Mouse (Mus musculus) lung, embryonic 14.5 days (tissue): ENCODE measurements around the gene Fam78b. TPM values are rescaled to one million over a fixed set of nuclear protein-coding genes. Genes with fewer than 3 reads are reported as not detected.

ENCODE experiments used
- ATAC-seq: fragments of 200-750 bp; cut with Nextera tagmentation; 2 replicates; pipeline ENCODE4 v1.8.0; 2017; ENCODE audit warnings: mild to moderate bottlenecking, moderate TSS enrichment, moderate library complexity; ENCODE audit not compliant: insufficient read depth
- DNase-seq: peaks from one replicate; pipeline ENCODE4 v3.0.0-alpha.2; 2015
- H3K27ac ChIP-seq: fragments of 300-500 bp; sonication (generic); 2 replicates; pipeline ENCODE4 v1.5.1; 2014; ENCODE audit warnings: low read depth, mild to moderate bottlenecking, moderate library complexity
- H3K27me3 ChIP-seq: fragments of 300-500 bp; sonication (generic); 2 replicates; pipeline ENCODE4 v1.6.1; 2014; ENCODE audit warnings: low read length, control low read depth; ENCODE audit not compliant: insufficient read depth
- H3K36me3 ChIP-seq: fragments of 300-500 bp; sonication (generic); 2 replicates; pipeline ENCODE4 v1.6.1; 2014; ENCODE audit warnings: control low read depth; ENCODE audit not compliant: insufficient read depth
- H3K4me1 ChIP-seq: fragments of 300-500 bp; sonication (generic); 2 replicates; pipeline ENCODE4 v1.6.1; 2014; ENCODE audit warnings: antibody characterized with exemption, control low read depth; ENCODE audit not compliant: insufficient read depth
- H3K4me2 ChIP-seq: fragments of 300-500 bp; sonication (generic); 2 replicates; pipeline ENCODE4 v1.6.1; 2014; ENCODE audit warnings: mild to moderate bottlenecking
- H3K4me3 ChIP-seq: fragments of 300-500 bp; sonication (generic); 2 replicates; pipeline ENCODE4 v1.5.1; 2014; ENCODE audit warnings: low read depth, low read length
- H3K9ac ChIP-seq: fragments of 300-500 bp; sonication (generic); 2 replicates; pipeline ENCODE4 v1.6.1; 2014
- H3K9me3 ChIP-seq: fragments of 300-500 bp; sonication (generic); 2 replicates; pipeline ENCODE4 v1.6.1; 2016; ENCODE audit warnings: low read depth, low read length, control low read depth
- CTCF ChIP-seq: IDR thresholded peaks from 2 replicates; pipeline ENCODE4 v1.5.1; 2016; ENCODE audit warnings: antibody characterized with exemption, low read depth
- WGBS: fragments of 180-500 bp; shearing (Covaris S2); extraction: QIAGEN DNeasy Blood & Tissue Kit; methylation state at CpG from one replicate; pipeline ENCODE4 v1.1.7; 2014; 5-methylcytosine and 5-hydroxymethylcytosine counted together
- polyA plus RNA-seq: library from polyadenylated mRNA; unstranded; fragments of >200 nt; fragmentation: Nextera tagmentation; extraction: Ambion mirVana; gene quantifications from 2 replicates; pipeline ENCODE4 v1.2.1, GENCODE M21; 2014

The Fam78b gene
- polyA plus RNA-seq, 1 experiment from 2014 or later, result 0.79 TPM

DNA sequence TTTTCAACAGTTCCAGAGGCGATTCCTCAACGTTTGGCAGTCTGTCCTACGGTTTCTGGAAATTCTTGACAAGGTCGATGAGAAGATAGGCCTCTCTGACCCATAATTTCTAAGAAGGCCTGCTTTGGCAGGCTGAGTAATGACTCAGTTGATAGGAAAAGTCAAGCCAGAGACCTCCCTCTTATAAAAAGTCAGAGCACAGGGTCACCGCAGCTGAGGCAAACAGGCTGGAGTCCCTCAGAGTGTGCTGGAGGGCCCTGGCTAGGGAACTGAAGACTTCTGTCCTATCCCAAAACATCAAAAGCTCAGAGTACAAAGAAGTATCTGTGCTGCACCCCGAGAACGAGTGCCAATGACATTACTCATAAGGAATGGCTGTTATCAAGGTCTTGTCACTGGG lies 4.4 kb upstream of the Fam78b start:
- no peaks in the 10 kb centered on the region for H3K9me3 ChIP-seq
- no peak overlapping the region for H3K9ac ChIP-seq
- no peaks in the 10 kb centered on the region for H3K4me1 ChIP-seq
- WGBS, result 40% methylated on average over 7 of the region's 7 CpGs
- TF ChIP-seq CTCF, result no peak
- H3K4me2 ChIP-seq, result no peak overlapping the region
- H3K4me3 ChIP-seq, result no peak overlapping the region
- H3K36me3 ChIP-seq, result no peaks in the 10 kb centered on the region
- no peak overlapping the region for H3K27ac ChIP-seq
- no peak for ATAC-seq
- H3K27me3 ChIP-seq, result peaks cover 8% of the 10 kb centered on the region
- no peak for DNase-seq

- H3K27ac ChIP-seq, result no peak overlapping the region
- no peaks in the 10 kb centered on the region for H3K9me3 ChIP-seq
- H3K9ac ChIP-seq, result peak overlapping the region; percentile 67
- H3K27me3 ChIP-seq, result peaks cover 25% of the 10 kb centered on the region
- DNase-seq, result peak; percentile 71
- no peaks in the 10 kb centered on the region for H3K4me1 ChIP-seq
- H3K4me3 ChIP-seq, result peak overlapping the region; percentile 71
- no peak for TF ChIP-seq CTCF
- H3K4me2 ChIP-seq, result peak overlapping the region; percentile 93
- peak; percentile 86 for ATAC-seq
- H3K36me3 ChIP-seq, result no peaks in the 10 kb centered on the region
- WGBS, result 0% methylated on average over 47 of the region's 76 CpGs
Observed at GRCm38 (mm10) chr1:167000529-167001173, 566 bp upstream of the Fam78b start.

- H3K4me3 ChIP-seq, result peak overlapping the region; percentile 71
- peak; percentile 11 for DNase-seq
- no peaks in the 10 kb centered on the region for H3K4me1 ChIP-seq
- peak overlapping the region; percentile 93 for H3K4me2 ChIP-seq
- H3K9me3 ChIP-seq, result no peaks in the 10 kb centered on the region
- H3K9ac ChIP-seq, result no peak overlapping the region
- peaks cover 25% of the 10 kb centered on the region for H3K27me3 ChIP-seq
- no peak for ATAC-seq
- H3K36me3 ChIP-seq, result no peaks in the 10 kb centered on the region
- 1% methylated on average over 30 of the region's 30 CpGs for WGBS
- TF ChIP-seq CTCF, result no peak
- H3K27ac ChIP-seq, result no peak overlapping the region
Observed at GRCm38 (mm10) chr1:167001844-167002485, 748 bp downstream of the Fam78b start.

DNA sequence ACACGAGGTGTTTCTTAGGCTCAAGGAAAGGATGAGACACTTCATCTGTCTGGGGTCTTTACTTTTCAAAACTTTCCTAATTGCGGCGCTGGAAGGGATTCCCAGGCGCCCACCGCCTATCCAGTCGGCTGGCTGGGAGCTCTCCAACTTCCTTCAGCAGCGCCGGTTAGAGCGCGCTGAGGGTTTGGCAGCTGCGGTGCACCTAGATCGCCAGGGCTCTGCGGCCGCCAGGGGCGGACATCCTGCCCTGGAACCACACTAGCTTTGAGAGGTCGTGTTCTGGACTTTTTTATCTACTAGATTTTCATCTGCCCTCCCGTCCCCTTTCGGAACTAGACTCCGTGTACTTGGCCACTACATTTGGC lies 1.3 kb downstream of the Fam78b start:
- Histone ChIP-seq H3K36me3 (no peaks in the 10 kb centered on the region), H3K4me1 (no peaks in the 10 kb centered on the region), H3K27me3 (peaks cover 25% of the 10 kb centered on the region), H3K4me2 (peak overlapping the region; percentile 93), H3K27ac (no peak overlapping the region), H3K9ac (no peak overlapping the region), H3K4me3 (peak overlapping the region; percentile 71; the same call in 1 of the 2 replicates), H3K9me3 (no peaks in the 10 kb centered on the region)
- TF ChIP-seq CTCF, result peak; percentile 61
- 1% methylated on average over 19 of the region's 19 CpGs for whole genome bisulfite sequencing
- DNase-seq, result peak; percentile 85
- ATAC-seq, result no peak; the same call in 1 of the 2 replicates

- no peaks in the 10 kb centered on the region for H3K9me3 ChIP-seq
- H3K27ac ChIP-seq, result no peak overlapping the region
- H3K4me2 ChIP-seq, result no peak overlapping the region
- DNase-seq, result no peak
- ATAC-seq, result no peak
- no peak overlapping the region for H3K4me3 ChIP-seq
- H3K36me3 ChIP-seq, result no peaks in the 10 kb centered on the region
- no peaks in the 10 kb centered on the region for H3K4me1 ChIP-seq
- peaks cover 25% of the 10 kb centered on the region for H3K27me3 ChIP-seq
- 67% methylated on average over 2 of the region's 2 CpGs for WGBS
- no peak for TF ChIP-seq CTCF
- H3K9ac ChIP-seq, result no peak overlapping the region
Observed at GRCm38 (mm10) chr1:167004621-167005020, 3.4 kb downstream of the Fam78b start.

DNA sequence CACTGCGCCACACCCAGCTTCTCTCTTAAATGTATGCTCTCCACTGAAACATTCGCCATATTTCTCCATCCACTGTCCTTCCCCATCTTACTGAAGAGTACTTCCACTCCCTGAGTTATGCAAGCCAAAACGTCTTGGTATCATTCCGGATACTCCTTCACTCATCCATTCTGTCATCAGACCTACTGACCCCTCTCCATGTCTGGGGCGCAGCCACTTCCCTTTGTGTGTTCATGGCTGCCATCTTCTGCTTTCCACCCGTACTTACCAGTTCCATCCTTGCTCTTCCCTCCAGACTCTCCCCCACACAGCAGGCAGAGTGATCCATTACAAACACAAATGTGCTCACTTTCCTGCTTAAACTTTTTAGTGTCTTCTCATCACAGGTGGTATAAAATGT lies 6.1 kb downstream of the Fam78b start:
- Histone ChIP-seq H3K4me2 (no peak overlapping the region), H3K27me3 (peaks cover 11% of the 10 kb centered on the region), H3K4me1 (no peaks in the 10 kb centered on the region), H3K27ac (no peak overlapping the region), H3K4me3 (no peak overlapping the region), H3K36me3 (no peaks in the 10 kb centered on the region), H3K9ac (no peak overlapping the region), H3K9me3 (no peaks in the 10 kb centered on the region)
- TF ChIP-seq CTCF, result no peak
- DNase-seq (no peak), ATAC-seq (no peak)
- WGBS, result 78% methylated on average over 6 of the region's 6 CpGs

GRCm38 (mm10) chr1:167010190-167010589 lies 9.0 kb downstream of the Fam78b start:
- Histone ChIP-seq H3K9me3 (no peaks in the 10 kb centered on the region), H3K36me3 (no peaks in the 10 kb centered on the region), H3K4me1 (no peaks in the 10 kb centered on the region), H3K4me3 (no peak overlapping the region), H3K9ac (no peak overlapping the region), H3K4me2 (no peak overlapping the region), H3K27me3 (no peaks in the 10 kb centered on the region), H3K27ac (no peak overlapping the region)
- no peak for ATAC-seq
- DNase-seq, result no peak
- 90% methylated on average over 9 of the region's 9 CpGs for WGBS
- TF ChIP-seq CTCF, result no peak
